Mouse (Mus musculus) gonadal fat pad, adult 2 months (tissue): Measurements from ENCODE around the gene Tcp11. TPM values are rescaled to one million over a fixed set of nuclear protein-coding genes. Genes with fewer than 3 reads are reported as not detected.

Experiments used
- polyA plus RNA-seq: library from polyadenylated mRNA; depleted of rRNA; stranded (reverse); fragments of >200 nt; gene quantifications from 2 replicates; pipeline ENCODE4 v1.2.3, GENCODE M21; 2012; rRNA removed

Tcp11 gene
- polyA plus RNA-seq, 1 experiment, result 26.7 TPM

Other genes with a start within 250 kb of the Tcp11 start
- 51.9 and 72.5 TPM in 2 replicates for gene Snrpc, start 242.5 kb downstream of the Tcp11 start, polyA plus RNA-seq
- gene Uhrf1bp1, start 224.2 kb downstream of the Tcp11 start, polyA plus RNA-seq, result 12.4 and 14.8 TPM in 2 replicates
- gene Anks1, start 171.3 kb downstream of the Tcp11 start, polyA plus RNA-seq, result 33.1 and 42.5 TPM in 2 replicates
- 12.5 and 14.0 TPM in 2 replicates for gene Taf11, start 170.8 kb downstream of the Tcp11 start, polyA plus RNA-seq
- gene Scube3, start 61.5 kb upstream of the Tcp11 start, polyA plus RNA-seq, result 2.1 and 2.6 TPM in 2 replicates
- gene Zfp523, start 96.5 kb upstream of the Tcp11 start, polyA plus RNA-seq, result 81.9 and 85.8 TPM in 2 replicates
- gene Def6, start 127.1 kb upstream of the Tcp11 start, polyA plus RNA-seq, result 11.6 and 15.3 TPM in 2 replicates
- gene Ppard, start 152.1 kb upstream of the Tcp11 start, polyA plus RNA-seq, result 40.7 and 42.7 TPM in 2 replicates
- gene Fance, start 232.9 kb upstream of the Tcp11 start, polyA plus RNA-seq, result 14.8 and 17.7 TPM in 2 replicates
- 1,759 and 1,778 TPM in 2 replicates for gene Rpl10a, start 247.8 kb upstream of the Tcp11 start, polyA plus RNA-seq